Mouse (Mus musculus): ENCODE data around the gene Foxd4. TPM values are rescaled to one million over a fixed set of nuclear protein-coding genes. Genes with fewer than 3 reads are reported as not detected.

Gene Foxd4
- total and polyA plus RNA-seq, 3 experiments = not detected

GRCm38 (mm10) chr19:24902821-24903220 lies 1.8 kb upstream of the Foxd4 start:
- no peaks in the 10 kb centered on the region for H3K36me3 ChIP-seq (replicated peaks in 1 of 2; ENCODE audit: control insufficient read depth in 1 of 2, insufficient read depth in 1 of 2, low read length in 1 of 2)
- H3K4me1 ChIP-seq (ENCODE audit: control insufficient read depth in 1 of 2, insufficient read depth in 2 of 2) = no peaks in the 10 kb centered on the region
- dilution Hi-C loops (cut with MboI; ENCODE audit: extremely low pct_ligation_motif_present, extremely low pct_unique_long_range_greater_than_20kb, low sequenced_read_pairs) (no loop called here), in situ Hi-C loops (cut with MboI; ENCODE audit: low pct_ligation_motif_present, low pct_unique_long_range_greater_than_20kb, low sequenced_read_pairs) (no loop called here)
- H3K4me2 ChIP-seq (ENCODE audit: insufficient read depth, low read depth, poor library complexity, severe bottlenecking) = no peak overlapping the region
- DNase-seq (ENCODE audit: extremely low read depth) = no peak
- no peak for TF ChIP-seq GABPA (IDR thresholded peaks at IDR 0.05; ENCODE audit: insufficient replicate concordance, low read depth, low read length)
- no peak for TF ChIP-seq MXI1 (IDR thresholded peaks at IDR 0.05; ENCODE audit: low read depth, low read length)
- TF ChIP-seq E2F4 (IDR thresholded peaks at IDR 0.05; ENCODE audit: insufficient replicate concordance, low read depth, low read length) = no peak
- no peak for TF ChIP-seq CTCF (conservative IDR thresholded peaks at IDR 0.05 in 1 of 2, IDR thresholded peaks at IDR 0.05 in 1 of 2; ENCODE audit: low read depth in 2 of 2, low read length in 2 of 2)
- TF ChIP-seq NELFE (IDR thresholded peaks at IDR 0.05; ENCODE audit: low read depth, low read length) = no peak
- no peak for TF ChIP-seq SMC3 (IDR thresholded peaks at IDR 0.05; ENCODE audit: low read depth, low read length)
- TF ChIP-seq MYC (IDR thresholded peaks at IDR 0.05; ENCODE audit: low read depth, low read length) = no peak
- no peaks in the 10 kb centered on the region for H3K79me2 ChIP-seq (replicated peaks; ENCODE audit: control insufficient read depth, extremely low read depth, insufficient read depth, poor library complexity, severe bottlenecking)
- no peaks in the 10 kb centered on the region for H3K27me3 ChIP-seq (replicated peaks)
- peaks cover 15% of the 10 kb centered on the region for H3K9me3 ChIP-seq (replicated peaks; ENCODE audit: low read length)
- H3K9ac ChIP-seq (ENCODE audit: insufficient read depth, low read depth) = no peak overlapping the region
- no peak overlapping the region for H3K27ac ChIP-seq (ENCODE audit: insufficient read depth, low read depth)
- no peak overlapping the region for H3K4me3 ChIP-seq (replicated peaks in 1 of 3; ENCODE audit: low read depth in 2 of 3, low read length in 2 of 3, poor library complexity in 1 of 3)

- H3K9ac ChIP-seq (ENCODE audit: insufficient read depth, low read depth) = no peak overlapping the region
- TF ChIP-seq CTCF (conservative IDR thresholded peaks at IDR 0.05 in 1 of 2, IDR thresholded peaks at IDR 0.05 in 1 of 2; ENCODE audit: low read depth in 2 of 2, low read length in 2 of 2) (0 out of 4 replicates have a peak, but pooled peaks of 1 of the 2 experiments have one; percentile 14), PAX5 (IDR thresholded peaks at IDR 0.05; ENCODE audit: low read length) (no peak)
- H3K27me3 ChIP-seq (replicated peaks) = no peaks in the 10 kb centered on the region
- dilution Hi-C loops (cut with MboI; ENCODE audit: extremely low pct_ligation_motif_present, extremely low pct_unique_long_range_greater_than_20kb, low sequenced_read_pairs) = no loop called here
- H3K36me3 ChIP-seq (replicated peaks in 1 of 2; ENCODE audit: control insufficient read depth in 1 of 2, insufficient read depth in 1 of 2, low read length in 1 of 2) = no peaks in the 10 kb centered on the region
- no peak overlapping the region for H3K27ac ChIP-seq (ENCODE audit: insufficient read depth, low read depth)
- H3K79me2 ChIP-seq (replicated peaks; ENCODE audit: control insufficient read depth, extremely low read depth, insufficient read depth, poor library complexity, severe bottlenecking) = no peaks in the 10 kb centered on the region
- H3K4me1 ChIP-seq (ENCODE audit: control insufficient read depth in 1 of 2, insufficient read depth in 2 of 2) = no peaks in the 10 kb centered on the region
- H3K4me2 ChIP-seq (ENCODE audit: insufficient read depth, low read depth, poor library complexity, severe bottlenecking) = no peak overlapping the region
- DNase-seq (ENCODE audit: extremely low read depth) = no peak
- no peak overlapping the region for H3K4me3 ChIP-seq (replicated peaks in 1 of 3; ENCODE audit: low read depth in 2 of 3, low read length in 2 of 3, poor library complexity in 1 of 3)
- peaks cover 15% of the 10 kb centered on the region for H3K9me3 ChIP-seq (replicated peaks; ENCODE audit: low read length)
- in situ Hi-C loops (cut with MboI; ENCODE audit: low pct_ligation_motif_present, low pct_unique_long_range_greater_than_20kb, low sequenced_read_pairs) = no loop called here
Observed at GRCm38 (mm10) chr19:24902256-24902655, 1.3 kb upstream of the Foxd4 start.

GRCm38 (mm10) chr19:24901666-24902065 lies 669 bp upstream of the Foxd4 start:
- H3K27me3 ChIP-seq (replicated peaks) = no peaks in the 10 kb centered on the region
- no peak overlapping the region for H3K27ac ChIP-seq (ENCODE audit: insufficient read depth, low read depth)
- no peak for TF ChIP-seq TBP (conservative IDR thresholded peaks at IDR 0.05; ENCODE audit: low read depth, low read length)
- TF ChIP-seq BHLHE40 (IDR thresholded peaks at IDR 0.05; ENCODE audit: low read depth, low read length) = no peak
- no peak for TF ChIP-seq TCF12 (IDR thresholded peaks at IDR 0.05; ENCODE audit: low read depth, low read length)
- no peak for TF ChIP-seq NELFE (IDR thresholded peaks at IDR 0.05; ENCODE audit: low read depth, low read length)
- TF ChIP-seq KAT2A (IDR thresholded peaks at IDR 0.05; ENCODE audit: insufficient replicate concordance, low read length) = no peak
- TF ChIP-seq USF2 (conservative IDR thresholded peaks at IDR 0.05; ENCODE audit: low read depth, low read length) = no peak
- TF ChIP-seq E2F4 (IDR thresholded peaks at IDR 0.05; ENCODE audit: insufficient replicate concordance, low read depth, low read length) = no peak
- TF ChIP-seq USF1 (IDR thresholded peaks at IDR 0.05; ENCODE audit: low read depth, low read length) = no peak
- TF ChIP-seq SIN3A (IDR thresholded peaks at IDR 0.05; ENCODE audit: low read length) = no peak
- TF ChIP-seq MXI1 (IDR thresholded peaks at IDR 0.05; ENCODE audit: low read depth, low read length) = no peak
- TF ChIP-seq GABPA (IDR thresholded peaks at IDR 0.05; ENCODE audit: insufficient replicate concordance, low read depth, low read length) = no peak
- TF ChIP-seq MAX (IDR thresholded peaks at IDR 0.05; ENCODE audit: low read length) = no peak
- no peak for TF ChIP-seq ZNF384 (IDR thresholded peaks at IDR 0.05; ENCODE audit: low read depth, low read length)
- TF ChIP-seq JUN (IDR thresholded peaks at IDR 0.05; ENCODE audit: insufficient read depth, low read depth, low read length) = no peak
- TF ChIP-seq ZMIZ1 (IDR thresholded peaks at IDR 0.05; ENCODE audit: low read depth, low read length) = no peak
- in situ Hi-C loops (cut with MboI; ENCODE audit: low pct_ligation_motif_present, low pct_unique_long_range_greater_than_20kb, low sequenced_read_pairs) (no loop called here), dilution Hi-C loops (cut with MboI; ENCODE audit: extremely low pct_ligation_motif_present, extremely low pct_unique_long_range_greater_than_20kb, low sequenced_read_pairs) (no loop called here)
- no peak overlapping the region for H3K9ac ChIP-seq (ENCODE audit: insufficient read depth, low read depth)
- no peaks in the 10 kb centered on the region for H3K36me3 ChIP-seq (replicated peaks in 1 of 2; ENCODE audit: control insufficient read depth in 1 of 2, insufficient read depth in 1 of 2, low read length in 1 of 2)
- H3K4me2 ChIP-seq (ENCODE audit: insufficient read depth, low read depth, poor library complexity, severe bottlenecking) = no peak overlapping the region
- H3K9me3 ChIP-seq (replicated peaks; ENCODE audit: low read length) = peaks cover 15% of the 10 kb centered on the region
- no peaks in the 10 kb centered on the region for H3K4me1 ChIP-seq (ENCODE audit: control insufficient read depth in 1 of 2, insufficient read depth in 2 of 2)
- no peak overlapping the region for H3K4me3 ChIP-seq (replicated peaks in 1 of 3; ENCODE audit: low read depth in 2 of 3, low read length in 2 of 3, poor library complexity in 1 of 3)
- H3K79me2 ChIP-seq (replicated peaks; ENCODE audit: control insufficient read depth, extremely low read depth, insufficient read depth, poor library complexity, severe bottlenecking) = no peaks in the 10 kb centered on the region
- DNase-seq (ENCODE audit: extremely low read depth) = no peak
